Mouse (Mus musculus): ENCODE results near the gene Tph2.
A peak's percentile ranks its signal among the peaks of the same experiment; 100 is the strongest.
"Not testable (repeated sequence)": the region's sequence is repeated elsewhere in the genome, so short reads cannot be mapped to it uniquely, and the experiment has no call there.

Tph2 gene

GRCm38 (mm10) chr10:115184697-115185096, at the start of gene Tph2:
Gene Tph2, minus strand, starts transcription at chr10:115185022.
- peak; percentile 55 for DNase-seq (ENCODE audit: low read depth, low spot score)

- no peak for DNase-seq (ENCODE audit: low read depth, low spot score)
These were observed 49.0 kb upstream of the Tph2 start for GRCm38 (mm10) chr10:115233798-115234197.

GRCm38 (mm10) chr10:115232513-115232912, 47.7 kb upstream of the Tph2 start:
- no peak for DNase-seq (ENCODE audit: low read depth, low spot score)

- DNase-seq (ENCODE audit: low read depth, low spot score): no peak
These were observed 44.2 kb upstream of the Tph2 start for GRCm38 (mm10) chr10:115229023-115229422.

DNA sequence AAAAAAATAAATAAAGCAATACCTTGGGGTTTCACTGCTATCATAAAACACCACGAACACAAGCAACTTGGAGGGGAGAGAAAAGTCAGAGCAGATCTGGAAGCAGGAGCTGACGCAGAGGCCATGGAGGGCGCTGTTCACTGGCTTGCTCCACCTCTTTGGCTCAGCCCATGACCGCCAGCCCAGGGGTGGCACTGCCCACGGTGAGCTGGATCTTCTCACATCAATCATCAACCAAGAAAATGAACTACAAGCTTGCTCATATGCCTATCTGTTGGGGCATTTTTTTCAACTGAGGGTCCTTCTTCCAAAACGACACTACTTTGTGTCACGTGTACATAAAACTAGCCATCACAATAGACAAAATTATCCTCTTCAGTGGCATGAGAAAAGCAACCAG, 41.8 kb upstream of the Tph2 start:
- no peak for DNase-seq (ENCODE audit: low read depth, low spot score)

- DNase-seq (ENCODE audit: low read depth, low spot score): no peak
These were observed 39.0 kb upstream of the Tph2 start for GRCm38 (mm10) chr10:115223845-115224244.

DNA sequence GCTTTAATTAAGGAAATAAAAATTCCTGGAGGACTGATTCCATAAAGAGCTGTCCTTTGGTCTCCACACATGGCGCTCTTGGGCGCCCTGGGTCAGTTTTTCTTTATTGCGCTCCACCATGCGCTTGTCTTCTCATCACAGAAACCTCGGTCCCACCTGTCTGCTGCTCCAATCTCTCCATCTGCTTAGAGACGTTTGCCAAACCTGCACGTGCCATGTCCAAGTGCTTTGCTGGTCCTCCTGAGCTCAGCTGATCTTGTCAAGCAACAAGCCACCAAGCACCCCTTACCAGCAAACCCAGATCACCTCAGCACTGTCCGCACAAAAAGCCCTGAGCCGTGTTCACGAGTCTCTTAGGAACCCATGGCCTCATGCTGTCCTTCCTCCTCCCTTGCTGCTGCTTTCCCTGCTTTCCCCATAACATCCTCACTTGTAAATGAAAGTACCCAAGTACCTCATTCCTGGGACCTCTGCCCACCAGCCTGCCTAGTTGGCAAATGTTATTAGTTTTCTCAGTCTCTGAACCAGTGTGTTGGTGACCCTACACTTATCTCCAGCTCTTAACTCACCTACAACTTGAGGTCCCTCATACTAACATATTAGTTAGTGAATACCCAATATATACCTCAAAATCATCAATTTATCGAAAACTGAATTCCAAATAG, 28.2 kb upstream of the Tph2 start:
- DNase-seq (ENCODE audit: low read depth, low spot score): no peak

DNA sequence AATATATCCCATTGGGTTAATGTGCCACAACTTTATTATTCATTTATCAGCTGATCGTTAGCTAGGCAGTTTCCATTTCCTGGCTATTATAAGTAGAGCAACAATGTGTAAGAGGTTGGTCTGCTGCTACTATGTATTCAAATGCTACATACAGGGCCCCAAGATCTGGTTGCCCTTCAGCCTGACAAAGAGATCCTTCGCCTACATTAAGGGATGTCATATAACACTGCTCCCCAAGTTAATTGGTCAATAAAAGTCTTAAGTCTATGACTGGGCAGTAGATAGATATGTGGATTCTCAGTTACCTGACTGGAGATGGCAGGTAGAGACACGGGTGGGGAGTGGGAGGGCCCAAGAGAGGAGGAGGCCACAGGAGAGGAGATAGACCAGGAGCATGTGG, 21.0 kb upstream of the Tph2 start:
- DNase-seq (ENCODE audit: low read depth, low spot score): no peak

- DNase-seq (ENCODE audit: low read depth, low spot score): no peak
These were observed 20.5 kb upstream of the Tph2 start for GRCm38 (mm10) chr10:115205284-115205683.

- no peak for DNase-seq (ENCODE audit: low read depth, low spot score)
These were observed 6.4 kb upstream of the Tph2 start for GRCm38 (mm10) chr10:115191214-115191613.

GRCm38 (mm10) chr10:115187390-115187789, 2.6 kb upstream of the Tph2 start:
- no peak for DNase-seq (ENCODE audit: low read depth, low spot score)

GRCm38 (mm10) chr10:115181034-115181433, 3.8 kb downstream of the Tph2 start:
- no peak for DNase-seq (ENCODE audit: low read depth, low spot score)

DNA sequence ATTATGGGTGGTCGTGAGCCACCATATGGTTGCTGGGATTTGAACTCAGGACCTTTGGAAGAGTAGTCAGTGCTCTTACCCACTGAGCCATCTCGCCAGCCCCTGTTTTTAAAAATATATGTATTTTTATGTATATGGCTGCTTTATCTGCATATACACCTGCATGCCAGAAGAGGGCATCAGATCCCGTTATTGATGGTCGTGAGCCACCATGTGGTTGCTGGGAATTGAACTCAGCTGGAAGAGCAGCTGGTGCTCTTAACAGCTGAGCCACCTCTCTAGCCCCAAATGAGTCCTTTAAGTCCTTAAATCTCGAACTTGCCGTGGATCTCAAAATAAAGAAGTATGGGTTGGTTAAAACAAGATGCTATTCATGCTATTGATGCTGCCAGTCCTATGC, 6.8 kb downstream of the Tph2 start:
- DNase-seq (ENCODE audit: low read depth, low spot score): not testable (repeated sequence)

DNA sequence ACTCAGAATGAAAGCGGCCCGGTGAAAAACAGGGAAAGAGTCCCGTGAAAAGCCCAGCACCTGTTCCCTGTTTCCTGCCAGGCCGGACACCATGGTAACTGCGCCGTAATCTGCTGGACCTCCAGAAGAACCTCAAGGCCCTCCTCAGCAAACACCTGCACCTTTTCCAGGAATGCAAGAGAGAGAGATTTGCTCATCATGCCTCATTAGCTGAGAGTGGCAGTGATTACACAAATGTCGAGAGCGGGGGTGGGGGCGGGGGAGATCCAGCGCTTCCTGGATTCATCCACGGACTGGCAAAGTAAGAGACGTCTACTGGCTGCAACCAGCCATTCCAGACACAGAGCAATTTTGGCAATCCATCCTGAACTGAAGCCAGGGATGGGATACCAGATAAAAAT, 9.2 kb downstream of the Tph2 start:
- DNase-seq (ENCODE audit: low read depth, low spot score): no peak

GRCm38 (mm10) chr10:115173336-115173735, 11.5 kb downstream of the Tph2 start:
- DNase-seq (ENCODE audit: low read depth, low spot score): no peak

- no peak for DNase-seq (ENCODE audit: low read depth, low spot score)
These were observed 13.4 kb downstream of the Tph2 start for GRCm38 (mm10) chr10:115171351-115171818.

DNA sequence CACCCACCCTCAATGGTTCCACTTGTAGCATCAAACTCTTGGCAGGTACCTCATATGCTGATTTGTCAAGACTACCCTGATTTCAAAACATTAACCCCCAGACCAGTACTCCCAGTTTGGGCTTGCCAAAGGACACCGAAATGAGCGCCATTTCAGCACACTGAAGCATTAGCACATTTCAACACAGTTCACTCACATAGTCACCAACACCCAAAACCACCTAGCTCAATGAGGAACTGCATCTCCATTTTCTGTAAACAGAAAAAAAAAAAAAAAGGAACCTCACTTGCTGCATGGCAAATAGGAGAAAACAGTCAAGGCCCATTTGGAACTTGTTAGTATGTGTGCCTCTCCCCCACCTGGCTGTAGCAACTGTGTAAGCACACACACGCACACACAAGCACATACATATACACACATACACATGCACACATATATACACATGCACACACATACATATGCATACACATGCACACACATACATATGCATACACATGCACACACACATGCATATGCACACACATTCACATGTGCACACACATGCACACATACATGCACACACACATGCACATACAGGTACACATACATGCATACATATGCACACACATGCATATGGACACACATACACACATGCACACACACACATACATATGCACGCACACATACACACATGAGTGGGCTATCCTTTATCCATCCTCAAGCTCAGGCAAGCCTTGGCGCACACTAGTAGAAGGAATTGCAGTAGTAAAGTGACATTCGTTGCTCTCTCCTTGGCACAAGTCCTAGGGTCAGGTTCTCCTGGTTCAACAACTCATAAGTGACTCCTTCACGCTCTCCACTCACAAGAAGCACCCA, 14.1 kb downstream of the Tph2 start:
- DNase-seq (ENCODE audit: low read depth, low spot score): no peak

- DNase-seq (ENCODE audit: low read depth, low spot score): no peak
These were observed 15.4 kb downstream of the Tph2 start for GRCm38 (mm10) chr10:115169410-115169809.

DNA sequence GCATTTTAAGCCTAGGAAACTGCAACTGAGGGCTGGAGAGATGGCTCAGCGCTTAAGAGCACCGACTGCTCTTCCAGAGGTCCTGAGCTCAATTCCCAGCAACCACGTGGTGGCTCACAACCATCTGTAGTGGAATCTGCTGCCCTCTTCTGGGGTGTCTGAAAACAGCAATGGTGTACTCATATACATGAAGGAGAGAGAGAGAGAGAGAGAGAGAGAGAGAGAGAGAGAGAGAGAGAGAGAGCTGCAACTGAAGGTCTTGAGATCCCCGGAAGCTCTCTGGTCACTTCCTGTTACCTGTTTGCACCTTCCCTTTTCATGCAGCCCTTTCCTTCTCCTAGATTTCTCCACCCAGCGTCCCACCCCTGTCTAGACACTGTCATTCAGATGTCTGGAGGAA, 24.5 kb downstream of the Tph2 start:
- no peak for DNase-seq (ENCODE audit: low read depth, low spot score)

- no peak for DNase-seq (ENCODE audit: low read depth, low spot score)
These were observed 37.5 kb downstream of the Tph2 start for GRCm38 (mm10) chr10:115147308-115147707.

DNA sequence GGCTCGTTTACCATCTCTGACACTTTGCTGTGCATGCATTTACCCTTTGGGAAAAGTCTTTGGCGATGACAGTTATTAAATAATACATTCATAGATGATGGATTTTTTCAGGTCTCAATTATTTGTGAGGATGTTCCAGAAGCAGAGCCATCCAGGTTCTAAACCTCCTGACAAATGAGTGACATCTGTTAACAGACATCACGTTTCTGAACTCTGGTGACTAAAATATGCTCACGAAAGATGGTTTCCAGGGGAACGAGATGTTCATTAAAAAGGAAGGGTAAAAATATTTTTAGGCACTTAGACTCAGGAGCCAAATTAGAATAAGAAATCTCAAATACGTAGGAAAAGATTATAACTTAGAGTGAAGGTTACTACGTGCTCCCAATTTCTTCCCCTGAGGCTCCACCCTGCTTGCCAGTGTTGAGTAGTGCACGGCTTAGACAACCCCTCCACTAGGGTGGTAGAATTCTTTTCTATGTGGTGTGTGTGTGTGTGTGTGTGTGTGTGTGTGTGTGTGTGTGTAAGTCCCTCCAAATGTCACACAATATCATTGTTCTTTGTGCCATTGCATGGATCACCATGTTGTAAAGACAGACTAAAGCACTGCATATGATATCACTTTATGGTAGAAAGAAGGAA, 38.4 kb downstream of the Tph2 start:
- no peak for DNase-seq (ENCODE audit: low read depth, low spot score)

- no peak for DNase-seq (ENCODE audit: low read depth, low spot score)
These were observed 40.3 kb downstream of the Tph2 start for GRCm38 (mm10) chr10:115144542-115144941.
